Mouse (Mus musculus): Measurements from ENCODE around the gene S100a11.

GRCm38 (mm10) chr3:93514628-93515027, 5.7 kb upstream of the S100a11 start:
- TF ChIP-seq CTCF (IDR thresholded peaks at IDR 0.05; ENCODE audit: extremely low read depth, insufficient read depth, low read length), result no peak
- no peak for TF ChIP-seq POLR2A (IDR thresholded peaks at IDR 0.05; ENCODE audit: extremely low read depth, insufficient read depth, low read length)
